Mouse (Mus musculus) heart, adult 11 months (tissue): ENCODE measurements around the gene Plet1.

Experiments
- DNase-seq: peaks from one replicate; pipeline ENCODE4 v3.0.0; 2022

Gene Plet1

GRCm38 (mm10) chr9:50496546-50496945 lies 2.2 kb downstream of the Plet1 start:
- DNase-seq, result peak; percentile 23

DNA sequence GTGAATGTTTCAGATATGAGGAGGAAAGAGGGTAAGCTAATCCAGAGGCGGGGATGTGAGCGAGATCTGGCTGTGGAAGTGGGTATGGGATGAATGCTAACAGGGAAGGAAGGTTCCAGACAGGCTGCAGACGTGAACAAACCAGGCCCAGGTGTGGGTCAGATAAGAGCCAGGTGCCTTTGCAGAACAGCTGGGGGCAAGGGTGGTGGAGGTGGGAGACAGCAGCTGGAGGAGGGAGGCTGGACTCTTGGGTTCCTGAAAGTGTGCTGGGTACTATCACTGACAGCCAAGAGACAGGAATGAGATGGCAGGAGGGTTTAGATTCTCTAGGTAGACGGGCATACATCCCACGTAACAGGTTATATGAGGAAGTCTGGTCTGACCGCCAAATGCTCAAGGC lies 2.8 kb downstream of the Plet1 start:
- DNase-seq, result peak; percentile 72

DNA sequence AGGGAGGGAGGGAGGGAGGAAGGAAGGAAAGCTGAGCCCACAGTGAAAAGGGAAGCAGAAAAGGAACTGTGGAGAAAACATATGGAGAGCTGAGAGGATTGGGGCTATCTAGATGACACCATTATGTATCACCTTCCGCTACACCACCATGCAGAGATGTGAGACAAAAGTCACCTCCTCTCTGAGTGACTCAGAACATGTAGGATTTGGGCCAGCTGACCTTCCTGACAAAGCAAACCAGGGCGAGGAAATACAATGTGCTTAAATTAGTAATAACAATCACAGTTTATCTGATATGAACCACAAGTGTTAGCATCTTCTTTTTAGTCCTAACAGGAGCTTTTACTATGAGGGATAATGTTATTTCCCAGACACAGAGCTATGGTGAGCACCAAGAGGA lies 3.2 kb downstream of the Plet1 start:
- DNase-seq, result peak; percentile 30

DNA sequence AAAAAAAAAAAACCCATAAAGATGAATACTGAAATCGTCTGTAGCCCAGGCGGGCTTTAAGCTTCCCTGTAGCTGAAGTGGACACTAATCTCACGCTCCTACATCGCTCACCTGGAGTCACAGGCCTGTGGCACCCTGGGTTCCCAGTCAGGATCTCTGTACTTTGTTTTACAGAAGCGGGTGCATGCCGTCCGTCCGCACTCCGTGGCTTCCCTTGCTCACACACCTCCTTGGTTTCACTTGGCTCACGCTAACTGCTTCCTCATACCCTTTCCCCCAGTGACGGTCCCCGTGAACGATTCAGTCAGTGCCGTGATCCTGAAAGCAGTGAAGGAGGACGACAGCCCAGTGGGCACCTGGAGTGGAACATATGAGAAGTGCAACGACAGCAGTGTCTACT lies 4.5 kb downstream of the Plet1 start:
- peak; percentile 82 for DNase-seq

GRCm38 (mm10) chr9:50499781-50500180 lies 5.5 kb downstream of the Plet1 start:
- no peak for DNase-seq

- peak; percentile 57 for DNase-seq
Observed at GRCm38 (mm10) chr9:50500467-50500973, 6.2 kb downstream of the Plet1 start.

GRCm38 (mm10) chr9:50500974-50501501 lies 6.7 kb downstream of the Plet1 start:
- peak; percentile 90 for DNase-seq

- no peak for DNase-seq
Observed at GRCm38 (mm10) chr9:50502949-50503348, 8.6 kb downstream of the Plet1 start.

- no peak for DNase-seq
Observed at GRCm38 (mm10) chr9:50505405-50505804, 11.1 kb downstream of the Plet1 start.

DNA sequence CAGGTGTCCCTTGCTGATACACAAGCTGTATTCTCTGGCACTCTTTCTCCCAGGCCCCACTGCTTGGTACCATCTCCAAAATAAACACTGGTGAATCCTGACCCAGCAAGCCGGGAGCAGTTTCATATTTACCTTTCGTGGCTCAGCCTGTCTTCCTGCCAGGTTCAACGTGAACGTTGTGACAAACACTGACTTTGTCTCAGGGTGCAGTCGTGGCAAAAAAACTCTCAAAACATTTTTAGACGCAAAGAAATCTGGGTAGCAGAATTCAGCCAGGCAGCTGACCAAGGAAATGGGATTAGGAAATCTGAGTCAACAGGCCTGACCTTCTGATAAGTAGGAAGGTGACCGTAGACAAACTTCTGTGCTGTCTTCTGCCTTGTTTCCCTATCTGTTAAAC lies 13.2 kb downstream of the Plet1 start:
- peak; percentile 91 for DNase-seq

- DNase-seq, result peak; percentile 82
Observed at GRCm38 (mm10) chr9:50515462-50515861, 21.1 kb downstream of the Plet1 start.

DNA sequence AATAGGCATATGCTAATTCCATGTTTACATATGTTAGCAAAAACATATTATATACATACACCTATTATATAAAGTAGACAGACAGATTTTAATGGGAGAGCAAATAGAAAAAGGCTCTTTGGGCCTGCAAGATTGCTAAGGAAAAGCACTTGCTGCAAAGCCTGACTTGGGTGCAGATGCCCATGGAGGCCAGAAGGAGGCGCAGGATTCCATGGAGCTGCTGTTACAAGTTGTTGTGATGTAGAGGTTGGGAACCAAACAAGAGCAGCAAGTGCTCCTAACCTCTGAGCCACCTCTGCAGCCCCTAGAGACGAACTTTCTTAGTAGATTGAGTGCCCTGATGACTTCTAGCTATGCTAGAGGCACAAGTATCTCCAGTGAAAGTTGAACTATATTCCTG lies 24.5 kb downstream of the Plet1 start:
- DNase-seq, result peak; percentile 49

DNA sequence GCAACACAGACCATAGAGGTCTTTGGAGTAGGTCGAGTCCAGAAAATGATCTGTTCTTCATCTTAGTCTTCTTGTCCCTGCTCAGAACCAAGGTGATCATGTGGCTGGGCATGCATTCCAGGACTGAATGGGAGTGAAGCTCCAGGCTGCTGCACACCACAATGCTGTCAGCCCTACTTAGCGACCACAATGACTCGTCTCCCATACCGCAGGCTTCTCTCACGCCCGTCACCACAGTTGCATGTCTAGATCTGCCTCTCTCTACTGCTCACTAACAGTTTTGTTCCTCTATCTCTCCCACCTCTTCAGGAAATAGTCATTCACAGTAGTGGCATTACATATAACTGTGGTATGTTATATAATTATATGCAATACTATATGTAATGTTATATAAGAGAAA lies 26.4 kb downstream of the Plet1 start:
- DNase-seq, result peak; percentile 72

DNA sequence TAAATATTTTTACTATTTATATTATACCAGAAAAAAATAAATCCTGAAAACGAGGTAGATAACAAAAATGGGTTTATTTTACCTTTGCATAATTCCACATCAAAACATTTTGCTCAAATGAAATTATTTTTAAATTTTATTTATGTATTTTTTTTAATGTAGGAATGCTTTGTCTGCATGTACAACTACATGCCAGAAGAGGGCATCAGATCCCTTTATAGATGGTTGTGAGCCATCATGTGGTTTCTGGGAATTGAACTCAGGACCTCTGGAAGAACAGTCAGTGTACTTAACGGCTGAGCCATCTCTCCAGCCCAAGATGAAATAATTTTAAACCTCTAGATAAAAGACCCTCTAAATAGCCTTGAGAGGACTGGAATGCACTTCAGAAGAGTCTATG lies 27.2 kb downstream of the Plet1 start:
- peak; percentile 43 for DNase-seq

DNA sequence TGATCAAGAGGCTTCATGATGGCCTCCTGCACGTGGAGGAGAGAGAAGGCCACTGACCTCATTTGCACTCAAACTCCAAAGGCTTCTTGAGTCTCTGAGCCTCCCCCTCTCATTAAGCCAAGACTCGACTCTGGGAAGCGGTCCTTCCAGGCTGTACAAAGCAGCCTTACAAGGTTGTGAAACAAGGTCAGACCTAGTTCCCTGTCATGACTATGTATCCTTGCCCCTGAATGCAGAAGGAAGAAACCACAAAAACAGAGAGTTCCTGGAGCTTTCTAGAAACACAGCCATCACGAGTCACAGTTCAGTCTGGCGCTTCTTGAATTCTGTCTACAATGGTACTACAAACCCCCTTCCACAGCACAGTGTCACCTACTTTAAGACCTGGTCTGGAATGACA lies 28.2 kb downstream of the Plet1 start:
- peak; percentile 29 for DNase-seq

- DNase-seq, result peak; percentile 77
Observed at GRCm38 (mm10) chr9:50524936-50525335, 30.6 kb downstream of the Plet1 start.

GRCm38 (mm10) chr9:50525585-50525984 lies 31.3 kb downstream of the Plet1 start:
- peak; percentile 55 for DNase-seq

DNA sequence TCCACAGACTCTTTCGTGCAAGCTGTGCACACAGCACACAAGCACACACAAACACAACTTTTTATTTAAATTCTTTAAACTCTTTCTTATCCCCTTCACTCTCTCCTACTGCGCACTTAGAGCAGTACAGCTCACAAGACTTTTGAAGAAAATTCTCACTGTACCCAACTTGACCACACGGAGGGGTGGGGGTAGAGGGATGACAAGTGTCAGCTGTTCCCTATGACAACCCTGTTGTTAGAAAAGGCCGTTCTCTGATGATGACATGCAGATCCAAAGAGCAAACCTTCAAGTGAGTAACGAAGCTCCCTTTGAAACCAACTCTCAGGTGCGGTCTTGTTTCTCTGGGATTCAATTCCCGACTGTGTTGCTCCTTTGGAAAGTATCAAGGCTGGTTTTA lies 33.5 kb downstream of the Plet1 start:
- DNase-seq, result no peak

DNA sequence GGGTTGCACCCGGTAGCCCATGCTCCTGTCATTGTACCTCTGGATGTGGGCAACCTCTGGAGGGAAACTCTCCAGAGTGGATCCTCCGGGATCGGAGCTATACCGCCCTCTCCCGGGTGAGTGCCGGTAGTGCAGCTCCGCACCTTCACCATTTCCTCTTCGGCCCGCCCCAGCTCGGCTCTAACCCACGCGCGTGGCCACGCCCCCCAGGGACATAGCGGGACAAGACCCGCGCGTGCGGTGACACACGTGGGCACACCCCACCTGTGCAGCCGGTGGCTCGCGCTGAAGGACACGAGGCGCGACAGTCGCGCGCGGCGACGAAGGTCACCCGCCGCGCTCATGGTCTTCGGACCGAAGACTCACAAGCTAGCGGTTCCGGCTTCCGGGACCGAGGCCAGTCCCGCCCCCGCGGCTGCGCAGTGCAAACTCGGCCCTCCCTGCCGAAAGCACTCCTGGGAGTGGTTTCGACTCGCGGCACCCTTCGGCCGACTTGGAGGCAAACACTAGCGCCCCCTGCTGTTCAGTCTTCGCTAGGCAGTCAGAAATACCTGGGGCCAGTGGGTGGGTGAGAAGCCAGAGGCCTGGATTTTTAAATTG lies 34.1 kb downstream of the Plet1 start, which contains the start of gene Pts:
Gene Pts, minus strand, starts transcription at position 432 of the 600 bp plus-strand sequence.
- peak; percentile 100 for DNase-seq

DNA sequence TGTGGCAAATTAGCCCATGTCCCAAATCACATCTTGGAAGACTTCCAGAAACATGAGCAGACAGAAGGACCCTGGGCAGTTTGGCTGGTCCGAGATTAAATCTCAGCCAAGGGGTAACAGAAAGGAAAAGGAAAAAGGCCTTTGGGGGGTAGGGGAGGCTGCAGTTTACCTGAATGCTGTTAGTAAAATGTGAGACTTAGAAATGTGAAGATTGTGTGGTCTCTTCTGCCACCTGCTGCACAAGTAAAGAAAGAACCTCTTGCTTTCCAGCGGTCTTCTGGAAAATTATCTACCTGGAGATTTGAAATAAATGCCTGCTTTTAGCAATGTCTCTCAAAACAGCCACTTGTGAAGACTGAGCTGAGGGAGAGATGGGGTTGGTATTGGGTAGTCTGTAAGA lies 36.6 kb downstream of the Plet1 start:
- DNase-seq, result peak; percentile 4

GRCm38 (mm10) chr9:50533328-50533727 lies 39.0 kb downstream of the Plet1 start:
- peak; percentile 94 for DNase-seq

DNA sequence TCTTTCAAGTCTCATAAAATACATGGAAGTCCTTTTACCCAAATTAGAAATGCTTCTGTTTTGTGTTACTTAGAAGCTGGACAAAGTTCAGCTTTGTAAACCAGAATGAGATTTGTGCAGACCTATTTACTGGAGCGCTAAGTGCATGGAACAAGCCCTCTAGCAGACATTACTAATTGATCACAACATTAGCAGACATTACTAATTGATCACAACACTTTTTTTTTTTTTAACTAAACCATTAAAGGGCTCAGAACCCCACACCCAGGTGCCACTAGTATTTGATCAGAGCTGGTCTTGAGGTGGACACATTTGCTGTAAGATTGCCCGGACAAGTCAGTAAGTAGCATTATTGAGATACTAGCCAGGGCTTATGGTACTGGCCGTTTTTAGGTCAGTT lies 39.5 kb downstream of the Plet1 start:
- DNase-seq, result no peak

GRCm38 (mm10) chr9:50535930-50536329 lies 41.6 kb downstream of the Plet1 start:
- peak; percentile 64 for DNase-seq

DNA sequence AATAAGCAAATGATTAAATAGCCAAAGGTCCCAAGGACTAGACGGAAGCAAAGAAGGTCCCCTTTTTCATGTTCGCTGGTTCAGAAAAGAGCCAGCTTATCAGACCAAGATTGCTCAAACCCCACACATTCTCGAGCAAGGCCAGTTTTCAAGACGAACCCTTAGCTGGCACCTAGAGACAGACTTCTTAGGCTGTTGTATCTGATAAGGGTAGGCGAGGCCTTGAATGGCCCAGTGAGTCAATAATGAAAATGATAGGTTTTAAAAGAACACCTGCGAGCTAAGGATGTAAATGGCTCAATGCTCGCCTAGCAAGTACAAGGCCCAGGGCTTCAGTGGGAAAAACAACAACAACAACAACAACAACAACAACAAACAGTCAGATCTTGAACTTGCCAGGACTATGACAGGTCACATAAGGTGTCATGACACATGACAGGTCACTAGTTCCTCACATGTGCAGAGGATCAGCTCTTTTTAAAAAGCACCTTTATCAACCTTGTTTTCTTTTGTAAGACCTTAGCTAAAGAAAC lies 42.3 kb downstream of the Plet1 start:
- peak; percentile 25 for DNase-seq

DNA sequence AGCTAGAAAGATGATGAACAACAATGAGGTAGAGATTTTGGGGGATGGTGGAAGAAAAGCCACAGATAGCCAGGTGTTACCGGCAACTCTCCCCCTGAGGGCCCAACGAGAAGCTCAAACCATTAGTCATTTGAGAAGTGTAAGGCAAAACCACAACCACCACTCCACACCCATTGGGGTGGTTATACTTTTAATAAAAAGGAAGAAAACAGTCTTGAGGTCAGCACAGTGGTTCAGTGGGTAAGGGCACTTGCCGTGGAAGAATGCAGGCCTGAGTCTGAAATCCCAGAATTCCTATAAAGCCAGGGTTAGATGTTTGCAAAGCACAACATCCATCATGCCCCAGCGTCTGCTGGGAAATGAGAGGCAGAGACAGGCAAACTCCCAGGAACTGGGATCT lies 43.0 kb downstream of the Plet1 start:
- DNase-seq, result peak; percentile 71
